Mouse (Mus musculus): Measurements from ENCODE around the gene Tmem239. TPM values are rescaled to one million over a fixed set of nuclear protein-coding genes. Genes with fewer than 3 reads are reported as not detected.

The Tmem239 gene
- polyA plus RNA-seq, 1 experiment from 2014 or later, result not detected

DNA sequence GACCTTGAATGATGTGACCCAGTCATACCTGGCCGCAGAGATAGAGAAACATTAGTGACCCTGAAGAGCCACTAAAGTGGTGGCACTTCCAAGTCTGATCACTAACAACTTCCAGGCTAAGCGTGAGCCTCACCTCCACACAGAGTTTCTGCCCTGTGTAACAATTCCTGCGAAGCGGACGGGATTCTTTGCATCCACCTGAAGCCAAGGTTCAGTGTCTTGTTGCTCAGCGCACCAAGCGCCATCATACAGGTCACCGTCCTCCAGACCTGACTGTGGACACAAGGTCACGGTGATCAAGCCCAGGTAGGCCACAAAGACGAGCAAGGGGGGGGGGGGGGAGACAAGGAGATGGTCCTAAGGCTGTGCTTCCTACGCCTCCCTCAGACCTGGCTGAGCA, 10.6 kb upstream of the Tmem239 start:
- no peak for ATAC-seq (replicated peaks; ENCODE audit: low FRiP score, low read depth)
- H3K4me3 ChIP-seq (replicated peaks; ENCODE audit: low read depth, low read length), result no peak overlapping the region
- peaks cover 10% of the 10 kb centered on the region for H3K4me1 ChIP-seq (replicated peaks; ENCODE audit: insufficient read depth, low read length)
- no peak for DNase-seq (ENCODE audit: low spot score)
- H3K4me2 ChIP-seq (ENCODE audit: low read length), result no peak overlapping the region
- no peak overlapping the region for H3K9ac ChIP-seq (ENCODE audit: low read depth, low read length)
- 90% methylated on average over 11 of the region's 11 CpGs for WGBS
- no peak for TF ChIP-seq CTCF (IDR thresholded peaks at IDR 0.05; ENCODE audit: low read depth)
- no peaks in the 10 kb centered on the region; the same call in 1 of the 2 replicates for H3K27me3 ChIP-seq (ENCODE audit: insufficient read depth, low read length)
- H3K27ac ChIP-seq, result no peak overlapping the region
- H3K9me3 ChIP-seq (replicated peaks; ENCODE audit: low read length), result no peaks in the 10 kb centered on the region
- no peaks in the 10 kb centered on the region for H3K36me3 ChIP-seq (ENCODE audit: insufficient read depth, low read length)

DNA sequence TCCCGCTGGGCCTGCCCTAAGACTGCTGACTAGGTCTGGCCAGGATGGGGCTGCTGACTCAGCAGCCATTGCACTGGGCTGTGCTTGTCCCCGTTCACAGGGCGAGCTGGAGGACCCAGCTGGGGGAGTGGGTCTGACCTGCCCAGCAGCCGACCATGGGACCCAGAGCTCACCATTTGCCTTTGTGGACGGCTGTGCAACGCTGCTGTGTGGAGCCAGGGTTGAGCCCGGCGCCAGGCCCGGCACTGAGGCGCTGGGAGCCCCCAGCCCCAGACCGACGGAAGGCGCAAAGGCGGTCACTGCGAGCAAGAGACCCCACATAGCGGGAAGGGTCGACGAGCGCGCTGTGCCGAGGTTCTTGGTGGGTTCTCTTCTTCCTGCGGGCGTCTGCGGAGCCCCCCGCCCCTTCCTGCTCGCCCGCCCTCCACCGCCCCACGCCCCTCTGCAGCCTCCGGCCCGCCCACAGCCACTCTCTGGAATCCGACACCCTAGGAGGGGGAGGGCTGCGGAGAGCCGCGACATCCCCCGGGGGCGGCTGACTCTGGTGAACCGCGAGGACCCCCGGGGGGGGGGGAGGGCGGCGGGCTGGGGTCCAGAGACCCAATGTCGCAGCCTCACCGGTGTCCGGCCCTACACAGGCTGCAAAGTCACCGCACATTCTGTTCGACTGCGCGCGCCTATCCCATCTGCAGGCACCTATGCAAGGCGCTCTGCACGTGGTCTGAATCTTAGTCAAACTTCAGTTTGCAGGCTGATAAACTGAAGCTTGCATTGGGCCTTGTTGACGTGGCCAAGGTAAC, 8.9 kb upstream of the Tmem239 start, which contains the start of gene Cpxm1:
TSS of gene Cpxm1 (minus strand) at position 389 of the 800 bp plus-strand sequence.
- H3K4me3 ChIP-seq (replicated peaks; ENCODE audit: low read depth, low read length), result peak within 1 kb of the TSS; percentile 65
- H3K4me2 ChIP-seq (ENCODE audit: low read length), result peak within 1 kb of the TSS; percentile 94
- no peaks in the 10 kb centered on the region for H3K36me3 ChIP-seq (ENCODE audit: insufficient read depth, low read length)
- WGBS, result under 1% methylated on average over 46 of the region's 53 CpGs
- peaks cover 10% of the 10 kb centered on the region for H3K4me1 ChIP-seq (replicated peaks; ENCODE audit: insufficient read depth, low read length)
- H3K27ac ChIP-seq, result no peak within 1 kb of the TSS; the same call in 1 of the 2 replicates
- TF ChIP-seq CTCF (IDR thresholded peaks at IDR 0.05; ENCODE audit: low read depth), result no peak
- no peaks in the 10 kb centered on the region for H3K9me3 ChIP-seq (replicated peaks; ENCODE audit: low read length)
- peak; percentile 81 for DNase-seq (ENCODE audit: low spot score)
- H3K27me3 ChIP-seq (ENCODE audit: insufficient read depth, low read length), result no peaks in the 10 kb centered on the region; the same call in 1 of the 2 replicates
- ATAC-seq (replicated peaks; ENCODE audit: low FRiP score, low read depth), result peak; percentile 82
- peak within 1 kb of the TSS; percentile 71 for H3K9ac ChIP-seq (ENCODE audit: low read depth, low read length)

DNA sequence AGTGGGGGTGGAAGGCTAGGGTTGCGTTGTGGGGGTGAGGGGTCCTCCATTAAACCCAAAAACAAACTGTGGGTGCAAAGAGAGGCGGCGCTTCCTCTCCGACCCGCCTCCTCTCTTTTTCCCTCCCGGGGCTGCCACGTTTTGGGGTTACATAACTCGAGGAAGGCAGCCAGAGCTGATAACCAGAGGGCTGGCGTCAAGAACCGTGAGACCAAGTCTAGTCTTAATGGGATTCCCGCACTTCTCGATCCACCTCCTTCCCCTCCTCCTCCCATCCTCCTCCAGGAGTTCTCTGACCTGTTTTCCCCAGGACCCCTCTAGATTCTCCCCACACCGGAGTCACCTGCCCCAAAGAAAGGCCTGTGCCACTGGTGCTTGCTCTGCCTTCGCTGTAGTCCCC, 8.2 kb upstream of the Tmem239 start:
- WGBS, result 23% methylated on average over 8 of the region's 14 CpGs
- Histone ChIP-seq H3K9me3 (replicated peaks; ENCODE audit: low read length) (no peaks in the 10 kb centered on the region), H3K27ac (no peak overlapping the region), H3K4me3 (replicated peaks; ENCODE audit: low read depth, low read length) (peak overlapping the region; percentile 65), H3K27me3 (ENCODE audit: insufficient read depth, low read length) (no peaks in the 10 kb centered on the region; the same call in 1 of the 2 replicates), H3K36me3 (ENCODE audit: insufficient read depth, low read length) (no peaks in the 10 kb centered on the region), H3K4me2 (ENCODE audit: low read length) (peak overlapping the region; percentile 94), H3K9ac (ENCODE audit: low read depth, low read length) (peak overlapping the region; percentile 71; the same call in 1 of the 2 replicates), H3K4me1 (replicated peaks; ENCODE audit: insufficient read depth, low read length) (peaks cover 10% of the 10 kb centered on the region)
- no peak for DNase-seq (ENCODE audit: low spot score)
- no peak for ATAC-seq (replicated peaks; ENCODE audit: low FRiP score, low read depth)
- no peak for TF ChIP-seq CTCF (IDR thresholded peaks at IDR 0.05; ENCODE audit: low read depth)

DNA sequence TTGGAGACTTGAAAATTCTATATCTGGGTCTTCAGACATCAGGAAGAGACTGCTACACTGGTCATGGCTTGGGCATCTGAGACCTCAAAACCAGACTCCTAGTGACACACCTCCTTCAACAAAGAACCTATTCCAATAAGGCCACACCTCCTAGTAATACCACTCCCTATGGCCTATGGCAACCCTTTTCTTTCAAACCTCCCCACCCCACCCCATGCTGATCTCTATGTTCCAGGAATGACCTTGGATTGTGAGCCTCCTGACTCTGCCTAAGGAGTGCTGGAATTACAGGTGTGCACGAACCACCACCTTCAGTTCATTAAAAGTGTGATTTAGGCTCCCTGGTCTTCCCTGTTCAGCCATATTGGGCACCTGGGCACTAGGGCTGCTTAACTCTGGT, 6.2 kb upstream of the Tmem239 start:
- Histone ChIP-seq H3K36me3 (ENCODE audit: insufficient read depth, low read length) (no peaks in the 10 kb centered on the region), H3K27me3 (ENCODE audit: insufficient read depth, low read length) (no peaks in the 10 kb centered on the region; the same call in 1 of the 2 replicates), H3K9ac (ENCODE audit: low read depth, low read length) (no peak overlapping the region), H3K4me1 (replicated peaks; ENCODE audit: insufficient read depth, low read length) (peaks cover 10% of the 10 kb centered on the region), H3K27ac (no peak overlapping the region), H3K4me3 (replicated peaks; ENCODE audit: low read depth, low read length) (no peak overlapping the region), H3K9me3 (replicated peaks; ENCODE audit: low read length) (no peaks in the 10 kb centered on the region), H3K4me2 (ENCODE audit: low read length) (no peak overlapping the region)
- 83% methylated on average over 1 of the region's 1 CpGs for WGBS
- ATAC-seq (replicated peaks; ENCODE audit: low FRiP score, low read depth) (no peak), DNase-seq (ENCODE audit: low spot score) (no peak)
- no peak for TF ChIP-seq CTCF (IDR thresholded peaks at IDR 0.05; ENCODE audit: low read depth)

DNA sequence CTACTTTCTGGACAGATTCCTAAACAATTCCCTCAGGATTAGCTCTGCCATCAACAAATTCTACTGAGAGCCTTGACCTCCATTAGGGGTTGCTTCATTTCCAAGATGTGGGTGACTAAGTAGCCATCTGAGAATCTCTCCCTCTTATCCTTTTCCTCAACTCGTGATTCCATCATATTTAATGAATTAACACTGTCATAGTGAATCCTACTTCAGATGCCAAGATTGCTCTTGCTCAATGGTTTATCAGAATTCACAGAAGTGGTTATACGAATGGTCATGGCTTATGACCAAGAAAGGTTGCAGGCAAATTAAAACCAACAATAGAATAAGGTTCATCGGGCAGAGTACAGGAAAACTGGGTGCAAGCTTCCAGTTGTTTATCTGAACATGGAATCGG, 4.4 kb upstream of the Tmem239 start:
- no peak overlapping the region for H3K4me2 ChIP-seq (ENCODE audit: low read length)
- DNase-seq (ENCODE audit: low spot score) (no peak), ATAC-seq (replicated peaks; ENCODE audit: low FRiP score, low read depth) (no peak)
- H3K36me3 ChIP-seq (ENCODE audit: insufficient read depth, low read length), result no peaks in the 10 kb centered on the region
- no peaks in the 10 kb centered on the region for H3K9me3 ChIP-seq (replicated peaks; ENCODE audit: low read length)
- no peak overlapping the region for H3K27ac ChIP-seq
- no peak overlapping the region for H3K4me3 ChIP-seq (replicated peaks; ENCODE audit: low read depth, low read length)
- 78% methylated on average over 4 of the region's 4 CpGs for WGBS
- TF ChIP-seq CTCF (IDR thresholded peaks at IDR 0.05; ENCODE audit: low read depth), result no peak
- peaks cover 10% of the 10 kb centered on the region for H3K4me1 ChIP-seq (replicated peaks; ENCODE audit: insufficient read depth, low read length)
- no peak overlapping the region for H3K9ac ChIP-seq (ENCODE audit: low read depth, low read length)
- no peaks in the 10 kb centered on the region; the same call in 1 of the 2 replicates for H3K27me3 ChIP-seq (ENCODE audit: insufficient read depth, low read length)

DNA sequence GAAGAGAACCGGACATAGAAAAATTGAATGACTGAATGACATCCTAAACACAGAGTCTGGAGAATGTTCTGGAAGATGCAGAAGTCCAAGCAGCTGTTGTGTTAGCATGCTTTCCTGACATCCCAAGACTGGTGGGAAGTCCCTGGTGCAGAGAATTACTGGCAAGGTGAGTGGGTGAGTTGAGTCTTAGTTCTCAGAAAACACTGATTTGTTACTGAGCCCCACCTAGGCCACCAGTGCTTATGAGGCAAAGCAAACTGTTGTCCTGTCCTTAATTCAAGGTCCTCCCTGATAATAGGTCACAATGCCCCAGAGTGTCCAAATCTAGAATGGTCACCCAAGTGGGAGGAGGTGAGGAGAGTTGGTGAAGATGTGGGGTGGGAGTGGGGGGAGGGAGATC, 1.3 kb upstream of the Tmem239 start, which contains the start of the genes Gm28372 and 1700020A23Rik:
TSS of gene Gm28372 (plus strand) at position 301 of the 400 bp plus-strand sequence.
TSS of gene 1700020A23Rik (plus strand) at position 321 of the 400 bp plus-strand sequence.
- 100% methylated on average over 1 of the region's 1 CpGs for WGBS
- no peak for TF ChIP-seq CTCF (IDR thresholded peaks at IDR 0.05; ENCODE audit: low read depth)
- Histone ChIP-seq H3K4me3 (replicated peaks; ENCODE audit: low read depth, low read length) (no peak within 1 kb of the TSS), H3K4me1 (replicated peaks; ENCODE audit: insufficient read depth, low read length) (no peaks in the 10 kb centered on the region), H3K27ac (no peak within 1 kb of the TSS), H3K27me3 (ENCODE audit: insufficient read depth, low read length) (no peaks in the 10 kb centered on the region), H3K9ac (ENCODE audit: low read depth, low read length) (no peak within 1 kb of the TSS), H3K9me3 (replicated peaks; ENCODE audit: low read length) (no peaks in the 10 kb centered on the region), H3K36me3 (ENCODE audit: insufficient read depth, low read length) (no peaks in the 10 kb centered on the region), H3K4me2 (ENCODE audit: low read length) (no peak within 1 kb of the TSS)
- ATAC-seq (replicated peaks; ENCODE audit: low FRiP score, low read depth) (no peak), DNase-seq (ENCODE audit: low spot score) (no peak)

Data from kidney, postnatal 0 days (tissue).